Mouse (Mus musculus) bone marrow macrophage, adult 2 months (primary cell): ENCODE measurements around the gene Gm11096.

Experiments used
- CTCF ChIP-seq: IDR thresholded peaks from 2 replicates; pipeline ENCODE4 v1.5.1; 2012; ENCODE audit warnings: low read depth, mild to moderate bottlenecking, low read length, moderate library complexity
- POLR2A ChIP-seq: IDR thresholded peaks from 2 replicates; pipeline ENCODE4 v1.6.1; 2012; ENCODE audit warnings: mild to moderate bottlenecking, low read depth, low read length, borderline replicate concordance

DNA sequence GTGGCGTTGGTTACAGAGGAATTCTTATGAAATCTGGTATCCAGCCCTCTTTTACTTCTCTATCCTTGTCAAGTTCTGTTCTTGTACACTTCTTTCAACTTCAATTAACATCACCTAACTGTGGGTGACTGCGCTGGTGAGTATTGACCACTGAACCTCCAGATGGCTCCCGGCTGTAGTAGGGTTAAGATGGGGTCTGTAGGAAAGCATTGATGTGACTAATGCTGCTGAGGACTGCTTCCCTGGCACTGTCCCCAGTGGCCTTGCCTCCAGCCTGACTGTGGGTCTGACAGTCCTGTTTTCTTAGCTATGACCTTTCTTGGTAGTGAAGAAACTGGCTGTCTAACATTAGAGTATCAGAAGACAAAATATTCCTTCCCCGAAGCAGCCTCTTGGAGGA, 38.4 kb upstream of the Gm11096 start:
- TF ChIP-seq POLR2A: no peak
- TF ChIP-seq CTCF: no peak
